Mouse (Mus musculus): ENCODE results near the gene Kif26b.

DNA sequence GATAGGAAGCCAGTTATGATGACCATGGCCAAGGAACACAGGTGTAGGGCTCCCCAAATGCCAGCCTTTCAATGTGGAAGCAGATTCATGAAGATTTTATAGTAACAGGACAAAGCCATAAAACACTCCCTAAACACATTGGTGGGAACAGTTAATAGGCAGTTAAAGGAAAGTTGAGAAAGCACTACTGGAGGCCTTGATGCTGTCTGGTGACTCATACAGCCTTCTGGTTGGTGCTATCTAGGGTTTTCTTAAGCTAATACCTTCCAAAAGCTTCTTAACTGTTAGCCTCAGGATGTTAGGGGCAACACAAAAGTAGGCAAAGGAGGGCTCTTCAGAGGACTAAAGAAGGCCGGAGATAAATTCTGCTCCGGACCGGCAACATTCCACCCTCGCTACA is 366.7 kb downstream of the Kif26b start:
- TF ChIP-seq CTCF (IDR thresholded peaks at IDR 0.05) (no peak), EP300 (IDR thresholded peaks at IDR 0.05; ENCODE audit: insufficient read depth, low read depth, low read length) (no peak), POLR2A (IDR thresholded peaks at IDR 0.05; ENCODE audit: insufficient read depth, low read depth, low read length) (no peak)
